Mouse (Mus musculus) left cerebral cortex, postnatal 14 days (tissue): ENCODE results near the gene Slc6a16. TPM values are rescaled to one million over a fixed set of nuclear protein-coding genes. Genes with fewer than 3 reads are reported as not detected.

ENCODE experiments used
- DNase-seq, 2 experiments: peaks; one replicate each; pipeline ENCODE4 v3.0.0; 2021 to 2022; ENCODE audit warnings: low spot score in 2 of 2, mixed read lengths in 1 of 2
- intact Hi-C: fragments of 180-260 bp; cut with DNase I; formaldehyde crosslinking; loops from one replicate; pipeline ENCODE4 v1.15.1; 2025
- long read RNA-seq, 2 experiments: library from polyadenylated mRNA; stranded (forward); transcript quantifications; one replicate each; pipeline ENCODE4 v2.0.0; 2021
- total RNA-seq, 2 experiments: library from RNA; stranded (reverse); gene quantifications; 2 replicates each; pipeline ENCODE4 v1.2.3; 2021

Slc6a16 gene
- 1 to 10 TPM in 1 of 2 experiments, under 1 TPM in 1; 0.97 to 1.1 TPM for total RNA-seq
- long read RNA-seq, experiment 1, partial matches to known transcripts: 0 of 1 reads
- long read RNA-seq, experiment 1, other reads (novel, unspliced or antisense): 0 of 1 reads
- long read RNA-seq, experiment 2, partial matches to known transcripts: 0 of 2 reads
- long read RNA-seq, experiment 2, other reads (novel, unspliced or antisense): 1 of 2 reads

DNA sequence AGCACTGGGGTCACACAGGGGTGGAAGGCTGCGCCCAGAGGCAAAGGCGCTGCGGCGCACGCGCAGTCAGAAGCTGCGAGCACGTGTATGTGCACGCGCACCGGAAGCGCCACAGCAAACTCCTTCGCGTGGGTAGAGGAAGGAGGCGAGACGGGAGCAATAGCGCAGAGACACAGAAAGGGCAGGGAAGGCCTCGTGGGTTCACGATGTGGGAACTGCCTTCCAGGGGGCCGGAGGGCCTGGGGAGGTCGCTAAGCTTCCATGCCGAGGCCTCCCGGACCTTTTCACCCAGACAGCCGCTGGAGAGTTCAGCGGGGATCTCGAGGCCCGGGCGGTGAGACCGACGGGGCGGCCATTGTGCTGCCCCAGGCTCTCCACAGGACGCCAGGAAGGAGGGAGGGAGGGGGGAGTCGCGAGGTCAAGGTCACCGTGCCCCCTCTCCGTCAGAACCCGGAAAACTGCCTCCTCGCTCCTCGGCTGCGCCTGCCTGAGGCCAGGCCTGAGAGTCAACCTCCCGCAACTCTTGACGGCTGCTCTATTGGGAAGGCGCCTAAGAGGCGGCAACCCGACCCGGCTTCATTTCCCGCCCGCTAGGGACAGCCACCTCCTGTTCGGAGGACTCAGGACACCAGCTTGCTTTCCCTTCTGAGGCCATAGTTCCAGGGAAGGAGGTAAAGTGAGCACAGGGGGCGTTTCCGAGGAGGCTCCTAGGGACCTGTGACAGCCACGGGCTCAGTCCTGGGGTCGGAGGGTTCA is at the start of gene Slc6a16:
Slc6a16 (plus strand) TSS at position 453 of the 756 bp plus-strand sequence.
- peak; percentile 70 to 73 for DNase-seq
- intact Hi-C loops: no loop called here

- intact Hi-C loops: no loop called here
- DNase-seq: no peak
Measured at GRCm38 (mm10) chr7:45191161-45191560, 49.7 kb upstream of the Slc6a16 start.

- intact Hi-C loops: no loop called here
- DNase-seq: no peak
Measured at GRCm38 (mm10) chr7:45191803-45192363, 49.0 kb upstream of the Slc6a16 start.

- no peak for DNase-seq
- intact Hi-C loops: no loop called here
Measured at GRCm38 (mm10) chr7:45192585-45193310, 48.1 kb upstream of the Slc6a16 start.

- intact Hi-C loops: no loop called here
- no peak for DNase-seq
Measured at GRCm38 (mm10) chr7:45193406-45193805, 47.5 kb upstream of the Slc6a16 start.

DNA sequence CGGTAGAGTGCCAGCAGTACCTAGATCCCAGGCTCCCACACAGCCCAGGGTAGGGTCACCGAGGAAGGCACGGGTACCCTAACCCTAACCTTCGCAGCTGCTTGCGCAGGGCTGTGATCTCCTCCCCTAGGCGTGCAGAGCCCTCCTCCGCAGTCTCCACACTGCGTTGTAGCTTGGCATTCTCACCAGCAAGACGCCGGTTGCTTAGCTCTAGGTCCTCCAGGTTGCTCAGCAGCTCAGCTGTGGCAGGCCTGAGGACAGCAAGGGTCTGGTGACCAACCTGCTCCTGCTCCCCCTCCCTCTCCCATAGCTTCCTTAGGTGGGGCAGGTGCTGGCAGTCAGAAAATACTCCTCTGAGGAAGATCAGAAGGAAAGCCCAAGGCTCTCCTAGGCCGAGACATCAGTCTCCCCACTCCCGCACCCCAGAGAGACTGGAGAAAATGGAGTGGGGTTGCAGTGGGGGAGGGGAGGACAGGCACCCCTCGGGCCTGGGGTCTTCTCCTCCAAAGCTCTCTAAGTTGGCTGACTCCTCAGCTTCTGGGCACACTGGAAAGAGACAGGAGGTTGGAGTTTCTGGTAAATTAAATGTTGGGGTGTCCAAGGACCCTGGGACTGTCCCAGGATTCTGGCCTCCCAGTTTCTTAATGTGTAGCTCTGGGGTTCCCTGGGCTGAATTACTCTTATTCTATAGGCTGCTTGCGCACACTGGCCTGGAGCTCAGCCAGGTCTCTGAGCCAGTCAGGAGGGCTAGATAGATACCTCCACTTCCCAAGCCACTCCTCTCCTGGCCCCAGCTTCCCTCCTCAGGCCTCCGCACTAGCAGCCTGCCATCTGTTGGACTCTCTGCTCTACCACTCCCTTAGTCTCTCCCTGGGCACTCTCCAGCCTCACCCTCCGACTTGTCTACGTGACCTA is 46.8 kb upstream of the Slc6a16 start:
- intact Hi-C loops: no loop called here
- DNase-seq: no peak

- intact Hi-C loops: no loop called here
Measured at GRCm38 (mm10) chr7:45195341-45196175, 45.3 kb upstream of the Slc6a16 start.

GRCm38 (mm10) chr7:45196176-45196535 is 44.7 kb upstream of the Slc6a16 start:
- DNase-seq: no peak
- intact Hi-C loops: no loop called here

More at GRCm38 (mm10) chr7:45195341-45196175, 45.3 kb upstream of the Slc6a16 start:
- DNase-seq: no peak

DNA sequence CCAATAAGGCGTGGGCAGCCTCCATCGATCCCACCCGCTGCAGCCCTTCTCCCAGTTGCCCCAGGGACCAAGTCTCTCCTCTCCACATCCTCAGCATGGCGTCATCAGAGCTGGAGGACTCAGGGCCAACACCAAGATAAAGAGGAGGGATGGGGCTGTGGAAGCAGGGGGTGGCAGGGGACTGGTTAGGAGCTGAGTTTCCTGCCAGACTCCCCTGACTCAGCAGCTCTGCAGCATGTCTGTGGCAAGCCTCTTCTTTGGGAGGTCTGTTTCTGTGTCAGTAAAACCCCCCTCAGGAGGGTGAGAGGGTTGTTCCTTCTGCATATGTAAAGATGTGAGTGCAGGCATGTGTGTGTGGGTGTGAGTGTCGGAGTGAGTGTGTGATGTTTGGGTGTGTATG is 43.9 kb upstream of the Slc6a16 start:
- DNase-seq: peak in 1 of 2 experiments; percentile 58
- intact Hi-C loops: no loop called here

GRCm38 (mm10) chr7:45198435-45198834 is 42.5 kb upstream of the Slc6a16 start:
- intact Hi-C loops: loop anchor here (2.0 kb wide), 1 partner anchor 36 kb away; the partner anchor contains the start of gene Slc17a7
- peak; percentile 76 to 77 for DNase-seq

- intact Hi-C loops: loop anchor here (2.0 kb wide), 1 partner anchor 36 kb away; the partner anchor contains the start of gene Slc17a7
- peak; percentile 44 to 83 for DNase-seq
Measured at GRCm38 (mm10) chr7:45198961-45199360, 41.9 kb upstream of the Slc6a16 start.

- intact Hi-C loops: no loop called here
Measured at GRCm38 (mm10) chr7:45202654-45203053, 38.2 kb upstream of the Slc6a16 start.

DNA sequence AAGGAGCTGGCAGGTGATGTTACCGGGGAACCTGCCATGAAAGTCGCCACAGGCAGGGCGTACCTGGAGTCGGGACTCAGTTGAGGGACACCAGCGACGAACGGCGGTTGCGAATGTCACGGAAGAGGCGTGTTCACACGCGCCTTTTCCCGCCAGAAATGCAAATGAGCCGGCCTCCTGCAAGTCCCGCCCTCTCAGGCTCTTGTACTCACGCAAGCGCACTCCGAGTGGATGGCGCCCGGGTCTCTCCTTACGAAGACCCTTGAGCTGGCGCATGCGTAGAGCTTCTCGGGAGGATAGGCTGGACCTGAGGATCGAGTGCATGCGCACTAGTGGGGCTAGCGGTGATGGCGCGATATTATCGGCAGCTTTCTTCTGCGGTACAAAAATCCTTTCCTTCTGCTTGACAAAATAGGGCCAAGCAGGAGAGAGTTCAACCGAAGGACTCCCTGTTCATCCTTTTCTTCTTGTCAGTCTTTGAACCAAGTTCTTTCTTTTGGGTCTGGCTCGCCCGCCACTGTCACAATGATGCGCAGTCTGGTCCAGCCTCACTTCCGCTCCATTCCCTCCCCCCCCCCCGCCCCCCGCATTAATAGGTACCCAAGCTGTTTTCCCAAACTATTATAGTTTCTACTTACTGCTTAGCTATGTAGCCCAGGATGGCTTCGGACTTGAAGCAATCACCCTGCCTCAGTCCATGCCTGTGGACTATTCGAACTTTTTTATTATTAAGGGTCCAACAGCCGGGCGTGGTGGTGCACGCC is 36.3 kb upstream of the Slc6a16 start, which contains the start of gene Ccdc155:
Ccdc155 (minus strand) TSS at position 513 of the 764 bp plus-strand sequence.
- peak; percentile 93 to 94 for DNase-seq
- intact Hi-C loops: no loop called here

More at GRCm38 (mm10) chr7:45202654-45203053, 38.2 kb upstream of the Slc6a16 start:
- peak in 1 of 2 experiments; percentile 51 for DNase-seq

GRCm38 (mm10) chr7:45208260-45208659 is 32.6 kb upstream of the Slc6a16 start:
- DNase-seq: no peak

GRCm38 (mm10) chr7:45211070-45211469 is 29.8 kb upstream of the Slc6a16 start:
- intact Hi-C loops: no loop called here
- no peak for DNase-seq

More at GRCm38 (mm10) chr7:45208260-45208659, 32.6 kb upstream of the Slc6a16 start:
- intact Hi-C loops: no loop called here

GRCm38 (mm10) chr7:45211851-45212251 is 29.0 kb upstream of the Slc6a16 start, which contains the start of gene Dkkl1:
Dkkl1 (minus strand) TSS chr7:45212147.
- intact Hi-C loops: no loop called here
- DNase-seq: no peak

DNA sequence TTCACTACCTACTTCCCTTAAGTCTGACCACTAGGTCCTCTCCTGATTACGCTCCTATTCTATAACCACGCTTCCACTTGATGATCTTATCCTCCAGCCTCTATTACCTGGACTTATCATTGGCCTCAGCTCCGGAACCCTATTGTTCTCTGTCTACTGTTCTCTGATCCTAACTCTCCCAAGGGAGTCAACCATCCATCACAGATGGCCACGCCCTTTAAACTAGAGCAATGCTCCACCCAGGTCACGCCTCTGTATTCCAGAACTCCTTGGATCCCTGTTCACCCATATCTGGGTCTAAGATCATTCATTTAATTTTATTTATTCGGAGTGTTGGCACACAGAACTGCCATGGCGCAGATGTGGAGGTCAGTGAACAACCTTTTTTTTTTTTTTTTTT is 28.5 kb upstream of the Slc6a16 start:
- intact Hi-C loops: no loop called here
- DNase-seq: no peak
